Mouse (Mus musculus) B cell, adult 67 days (primary cell): Measurements from ENCODE around the gene Pdcd11. TPM values are rescaled to one million over a fixed set of nuclear protein-coding genes. Genes with fewer than 3 reads are reported as not detected.

Source experiments
- total RNA-seq, 2 experiments: library from RNA; stranded (reverse); gene quantifications; 4 replicates each; pipeline ENCODE4 v1.2.4; 2023

The Pdcd11 gene
- 10 to 100 TPM; 48.7 to 49.4 TPM for total RNA-seq

DNA sequence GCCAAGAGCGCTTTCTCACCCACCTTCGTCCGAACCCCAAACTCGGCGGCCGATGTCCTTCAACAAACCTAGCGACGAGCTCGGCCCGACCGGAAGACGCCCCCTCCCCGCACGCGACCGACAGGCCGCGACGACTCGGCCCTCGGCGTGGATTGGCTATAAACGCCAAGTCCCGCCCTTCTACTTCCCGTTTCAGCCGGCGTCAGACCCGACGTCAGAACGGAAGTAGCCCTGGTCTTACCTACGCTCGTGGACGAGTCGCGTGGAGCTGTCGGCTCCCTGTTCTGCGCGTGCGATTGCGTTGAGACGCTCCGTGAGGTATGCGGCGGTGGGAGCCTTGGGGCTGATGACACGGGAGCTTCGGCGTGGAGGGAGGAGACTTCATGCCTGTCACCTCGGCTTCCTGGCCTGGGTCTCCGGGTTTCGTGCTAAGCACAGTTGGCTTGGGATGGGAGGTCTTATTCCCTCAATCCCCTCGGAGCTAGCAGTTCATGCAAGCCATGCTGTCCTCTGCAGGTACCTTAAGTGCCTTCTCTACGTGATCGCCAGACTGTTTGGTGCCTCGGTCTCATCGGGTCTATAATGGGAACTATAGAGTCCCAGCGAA, at the start of gene Pdcd11, which contains the start of gene Usmg5:
Gene Pdcd11, plus strand, starts transcription at position 219 of the 607 bp plus-strand sequence.
Gene Usmg5, minus strand, starts transcription at position 98 of the 607 bp plus-strand sequence.

DNA sequence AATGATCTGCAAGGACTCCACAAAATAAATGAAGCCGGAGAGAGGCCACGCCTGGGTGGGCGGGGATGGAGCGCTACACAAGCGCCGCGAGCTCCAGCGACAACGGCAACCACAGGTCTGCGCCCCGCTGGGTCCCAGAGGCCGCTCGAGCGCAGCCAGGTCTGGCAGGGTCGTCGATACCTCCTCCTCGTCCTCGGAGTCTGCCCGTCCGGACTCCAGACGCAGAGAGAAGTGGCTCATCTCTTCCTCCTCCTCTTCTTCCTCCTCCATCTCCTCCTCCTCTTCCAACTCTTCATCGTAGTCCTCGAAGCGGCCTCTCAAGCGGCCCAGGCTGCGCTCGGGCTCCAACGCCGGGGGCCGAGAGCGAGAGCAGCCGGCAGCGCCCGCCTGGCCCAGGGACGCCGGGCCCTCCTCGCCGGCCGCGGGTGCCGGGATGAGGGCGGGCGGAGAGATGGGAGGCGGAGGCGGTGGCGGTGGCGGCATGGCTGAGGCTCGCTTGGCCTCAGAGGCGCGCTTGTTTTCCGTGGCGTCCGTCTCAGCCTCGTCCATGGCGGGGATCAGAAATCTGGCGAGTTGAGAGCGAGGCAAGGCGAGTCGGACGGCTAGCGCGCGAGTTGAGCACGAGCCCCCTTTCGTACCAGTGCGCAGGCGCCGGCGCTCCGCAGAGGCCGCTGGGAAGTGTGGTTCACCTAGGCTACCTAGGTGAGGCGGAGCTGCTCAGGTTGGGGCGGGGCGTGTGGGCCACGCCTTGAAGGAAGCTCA, 40.1 kb upstream of the Pdcd11 start, which contains the start of gene Pcgf6:
Gene Pcgf6, minus strand, starts transcription at position 636 of the 762 bp plus-strand sequence.

DNA sequence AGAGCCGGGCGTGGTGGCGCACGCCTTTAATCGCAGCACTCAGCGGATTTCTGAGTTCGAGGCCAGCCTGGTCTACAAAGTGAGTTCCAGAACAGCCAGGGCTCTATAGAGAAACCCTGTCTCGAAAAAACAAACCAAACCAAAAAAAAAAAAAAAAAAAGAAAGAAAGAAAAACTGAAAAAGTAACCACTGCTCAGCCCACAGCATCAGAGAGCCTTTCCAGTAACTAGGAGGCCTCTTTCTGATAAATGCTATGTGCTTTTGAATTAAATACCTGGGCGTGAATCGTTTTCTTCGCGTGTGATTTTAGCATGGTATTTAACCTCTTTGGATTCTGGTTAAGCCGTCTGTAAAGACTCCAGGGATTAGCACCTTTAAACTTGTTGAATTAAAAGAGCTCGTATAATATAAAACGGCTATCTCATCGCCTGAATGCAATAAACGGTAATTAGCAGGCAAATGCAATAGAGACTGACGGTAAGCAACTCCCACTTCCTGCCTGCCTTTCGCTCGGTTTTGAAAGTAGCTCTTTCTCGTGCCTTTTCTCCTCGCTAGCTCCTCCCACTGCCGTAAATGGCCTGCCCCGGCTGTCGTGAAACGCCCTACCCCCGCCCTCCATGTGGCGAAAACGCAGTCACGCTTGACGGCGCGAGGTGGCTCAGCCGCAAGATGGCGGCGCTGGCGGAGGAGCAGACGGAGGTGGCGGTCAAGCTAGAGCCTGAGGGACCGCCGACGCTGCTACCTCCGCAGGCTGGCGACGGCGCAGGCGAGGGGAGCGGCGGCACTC, 23.3 kb upstream of the Pdcd11 start, which contains the start of gene Taf5:
Gene Taf5, plus strand, starts transcription at position 651 of the 787 bp plus-strand sequence.

DNA sequence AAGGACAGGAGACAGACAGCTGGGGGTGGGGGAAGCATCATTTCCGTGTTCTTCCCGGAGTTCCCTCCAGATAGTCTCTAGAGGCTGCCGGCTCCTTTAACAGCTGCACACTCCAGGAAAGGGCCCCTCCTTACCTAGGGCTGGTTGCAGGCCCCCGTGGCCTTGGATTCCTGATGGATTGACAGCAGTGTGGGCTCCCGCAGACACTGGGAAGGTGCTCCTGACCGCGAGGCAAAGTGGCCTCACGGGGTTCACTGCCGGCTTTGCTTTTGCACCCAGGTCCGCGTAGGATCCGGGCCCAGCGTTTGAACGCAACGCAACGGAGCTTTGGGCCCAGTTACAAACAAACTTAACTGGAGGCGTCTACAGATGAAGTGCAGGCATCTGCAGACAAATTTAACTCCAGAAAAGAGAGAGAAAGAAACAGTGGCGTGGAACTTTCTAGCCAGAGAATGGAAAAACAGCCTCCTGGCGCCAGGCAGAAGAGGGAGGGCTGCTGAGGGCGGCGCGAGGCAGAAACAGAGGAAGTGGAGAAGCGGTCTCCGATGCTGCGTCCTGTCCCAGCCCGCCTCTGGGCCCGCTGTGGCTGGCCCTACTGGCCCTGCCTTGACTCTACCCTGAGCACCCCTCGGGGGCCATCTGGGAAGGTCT, 47.3 kb downstream of the Pdcd11 start, which contains the start of gene Calhm2:
Gene Calhm2, minus strand, starts transcription at position 524 of the 651 bp plus-strand sequence.

DNA sequence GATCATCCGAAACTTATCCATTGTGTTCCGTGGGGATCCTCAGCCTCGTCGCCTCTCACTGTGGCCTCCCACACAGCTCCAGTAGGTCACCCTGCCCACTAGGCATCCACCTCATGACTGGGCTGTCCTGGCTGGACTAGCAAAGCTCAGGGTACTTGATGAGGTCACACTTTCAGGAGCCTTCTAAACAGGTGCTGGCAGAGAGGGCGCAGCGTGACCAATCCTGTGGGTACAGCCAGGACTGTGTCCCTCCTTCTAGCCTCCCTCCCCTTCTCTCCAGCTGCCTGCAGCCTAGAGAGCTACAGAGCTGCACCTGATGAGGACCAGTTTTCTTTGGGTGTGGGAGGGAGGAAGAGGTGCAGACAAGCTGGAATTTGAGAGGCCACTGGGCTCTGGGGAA, 53.6 kb downstream of the Pdcd11 start, which contains the start of gene Calhm1:
Gene Calhm1, minus strand, starts transcription at position 101 of the 400 bp plus-strand sequence.

DNA sequence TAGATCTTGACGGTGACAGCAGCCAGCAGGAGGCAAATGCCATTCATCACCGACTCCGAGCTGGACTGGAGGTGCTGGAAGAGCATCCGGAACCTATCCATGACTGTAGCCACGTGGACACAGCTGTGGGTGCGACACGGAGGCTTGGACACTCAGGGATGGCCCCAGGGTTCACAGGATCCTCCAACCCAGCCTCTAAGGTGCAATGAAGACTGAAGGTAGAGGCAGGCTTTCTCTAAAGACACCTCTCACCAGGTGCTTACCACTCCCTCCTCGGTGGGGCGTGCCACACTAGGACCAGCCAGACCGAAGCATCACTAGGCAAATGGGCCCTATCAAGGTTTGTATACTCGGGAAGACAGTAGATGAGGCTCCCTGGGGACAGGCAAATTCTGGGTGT, 67.1 kb downstream of the Pdcd11 start, which contains the start of gene Calhm3:
Gene Calhm3, minus strand, starts transcription at position 101 of the 400 bp plus-strand sequence.

DNA sequence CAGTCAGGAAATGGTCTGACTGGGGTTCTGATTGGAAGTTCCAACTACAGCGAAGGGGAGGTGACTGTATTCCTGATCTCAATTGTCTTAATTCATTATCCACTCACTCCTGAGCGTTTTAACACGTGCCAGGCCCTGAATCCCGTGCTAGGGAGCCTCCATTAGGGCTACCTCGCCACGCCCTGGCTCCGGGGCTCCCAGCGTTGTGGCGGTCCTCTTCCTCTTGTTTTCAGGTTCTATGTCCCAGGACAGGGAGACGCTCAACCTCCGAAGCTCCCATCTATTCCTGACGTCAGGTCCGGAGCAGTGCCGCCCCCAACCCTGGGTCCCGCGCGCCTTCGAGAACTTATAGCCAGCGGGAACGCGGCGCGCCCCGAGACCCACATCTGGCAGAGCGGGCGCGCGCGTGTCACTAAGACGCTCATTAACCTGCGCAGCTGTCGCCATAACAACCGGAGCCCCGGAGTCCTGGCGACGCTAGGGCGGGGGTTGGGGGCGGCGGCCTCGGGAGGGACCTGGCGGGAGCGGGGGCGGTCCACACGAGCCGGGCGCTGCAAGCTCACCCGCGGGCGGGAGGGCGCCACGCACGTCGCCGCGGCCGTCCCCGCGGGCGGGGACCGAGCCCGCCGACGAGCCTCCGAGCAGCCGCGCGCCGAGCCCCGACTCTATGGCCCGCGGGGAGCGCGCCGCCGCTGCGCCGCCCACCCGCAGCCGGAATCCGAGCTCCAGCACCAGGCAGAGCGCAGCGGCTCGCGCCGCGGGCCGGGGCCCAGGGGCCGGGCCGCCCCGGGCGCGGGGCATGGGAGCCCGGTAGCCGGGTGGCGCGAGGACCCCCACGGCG, 88.1 kb downstream of the Pdcd11 start, which contains the start of gene Neurl1a:
Gene Neurl1a, plus strand, starts transcription at position 390 of the 841 bp plus-strand sequence.

Other genes starting within 250 kb of the Pdcd11 start
- not detected for gene Ina, start 76.1 kb upstream of the Pdcd11 start, total RNA-seq
- gene Nt5c2, start 75.6 kb upstream of the Pdcd11 start, total RNA-seq, result 10 to 100 TPM; 73.5 to 88.1 TPM
- 10 to 100 TPM; 26.3 TPM for gene Pcgf6, start 39.9 kb upstream of the Pdcd11 start, total RNA-seq
- 10 to 100 TPM; 13.7 to 14.9 TPM for gene Taf5, start 23.0 kb upstream of the Pdcd11 start, total RNA-seq
- gene Usmg5, start 121 bp upstream of the Pdcd11 start, total RNA-seq, result 100 to 1,000 TPM; 148 to 164 TPM
- 10 to 100 TPM; 59.3 to 69.3 TPM for gene Calhm2, start 47.5 kb downstream of the Pdcd11 start, total RNA-seq
- under 1 TPM; 0.44 to 0.59 TPM for gene Calhm1, start 53.5 kb downstream of the Pdcd11 start, total RNA-seq
- not detected for gene Calhm3, start 67.0 kb downstream of the Pdcd11 start, total RNA-seq
- not detected for gene Neurl1a, start 88.1 kb downstream of the Pdcd11 start, total RNA-seq